Mouse (Mus musculus) Patski (cell line): Measurements from ENCODE around the gene Creld2. TPM values are rescaled to one million over a fixed set of nuclear protein-coding genes. Genes with fewer than 3 reads are reported as not detected.
"Not testable (repeated sequence)": the region's sequence is repeated elsewhere in the genome, so short reads cannot be mapped to it uniquely, and the experiment has no call there.

ENCODE experiments used
- ATAC-seq: fragments of 100-300 bp; one replicate; pipeline ENCODE4 v1.8.0; 2021
- CTCF ChIA-PET: fragments of 350-600 bp; sonication (Branson Sonifier 250); formaldehyde crosslinking; loops from one replicate; lab custom pipeline; 2022; ENCODE audit warnings: inconsistent platforms; lab: Charles Lee
- POLR2A ChIA-PET: fragments of 350-600 bp; sonication (Branson Sonifier 250); formaldehyde crosslinking; loops from one replicate; lab custom pipeline; 2022; ENCODE audit warnings: antibody characterized with exemption, inconsistent platforms; lab: Charles Lee
- DNase-seq: peaks from one replicate; pipeline ENCODE4 v3.0.0-alpha.2; 2011; ENCODE audit warnings: low read depth, low spot score
- H3K27me3 ChIP-seq: fragments of 371-371 bp; one replicate; pipeline ENCODE4 v1.5.1; 2021
- CTCF ChIP-seq: fragments of 100-300 bp; IDR thresholded peaks from one replicate; pipeline ENCODE4 v1.5.1; 2021
- in situ Hi-C: fragments of 300-500 bp; cut with MboI; formaldehyde crosslinking; loops from 3 replicates; pipeline ENCODE4 v1.11.1; 2018; ENCODE audit warnings: low pct_unique_long_range_greater_than_20kb, mixed read lengths
- polyA plus RNA-seq: library from polyadenylated mRNA; unstranded; gene quantifications from one replicate; pipeline ENCODE4 v1.2.3, GENCODE M21; 2021

Creld2 gene
- 90.6 TPM for polyA plus RNA-seq

DNA sequence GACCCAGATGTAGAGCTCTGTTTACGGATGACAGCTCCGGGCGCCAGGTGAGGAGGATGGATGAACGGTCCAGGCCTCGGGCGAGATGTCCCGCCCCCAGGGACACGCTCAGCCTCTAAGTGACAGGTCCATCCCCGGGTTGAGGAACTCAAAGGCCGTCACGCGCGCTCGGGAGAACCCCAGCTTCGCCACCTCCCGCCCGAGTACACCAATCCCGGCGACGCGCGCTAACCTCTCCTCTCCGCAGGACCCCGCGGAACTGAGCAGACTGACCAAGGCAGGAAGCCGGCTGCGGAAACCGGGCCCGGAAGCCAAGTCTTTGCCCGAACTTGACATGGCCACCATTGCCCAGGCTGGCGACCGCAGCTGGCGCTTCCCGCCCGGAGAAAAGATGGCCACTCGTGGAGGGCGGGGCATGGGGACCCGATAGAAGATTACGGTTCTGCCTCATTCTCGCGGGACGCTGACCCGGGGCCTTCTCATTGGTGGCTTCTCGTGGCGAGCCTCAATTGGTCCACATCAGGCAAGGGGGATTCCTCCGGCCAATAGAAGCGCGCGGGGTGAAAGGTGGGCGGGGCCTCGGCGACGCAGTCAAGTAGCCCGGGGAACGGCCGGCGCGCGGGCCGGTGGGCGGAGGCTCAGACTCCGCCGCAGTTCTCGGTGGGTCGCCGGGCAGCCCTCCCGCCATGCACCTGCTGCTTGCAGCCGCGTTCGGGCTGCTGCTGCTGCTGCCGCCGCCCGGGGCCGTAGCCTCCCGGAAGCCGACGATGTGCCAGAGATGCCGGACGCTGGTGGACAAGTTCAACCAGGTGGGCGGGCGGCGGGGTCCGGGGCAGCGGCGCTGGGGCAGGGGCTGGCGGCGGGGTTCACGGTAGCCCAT lies at the start of gene Creld2, which contains the start of gene Alg12:
Creld2 (plus strand) TSS at position 621 of the 880 bp plus-strand sequence.
Alg12 (minus strand) TSS at position 293 of the 880 bp plus-strand sequence.
- in situ Hi-C loops = no loop called here
- H3K27me3 ChIP-seq = no peaks in the 10 kb centered on the region
- ChIA-PET CTCF (interaction anchor here (1.4 kb wide), 3 partner anchors 9 to 102 kb away, joined by 4 read pairs; no protein-coding TSS in a partner anchor), POLR2A (interaction anchor here (0.5 to 1.4 kb wide), 5 partner anchors 47 to 359 kb away, joined by 3 to 8 read pairs (median 4); no protein-coding TSS in a partner anchor)
- ATAC-seq (peak; percentile 99), DNase-seq (peak; percentile 96)
- no peak for TF ChIP-seq CTCF

DNA sequence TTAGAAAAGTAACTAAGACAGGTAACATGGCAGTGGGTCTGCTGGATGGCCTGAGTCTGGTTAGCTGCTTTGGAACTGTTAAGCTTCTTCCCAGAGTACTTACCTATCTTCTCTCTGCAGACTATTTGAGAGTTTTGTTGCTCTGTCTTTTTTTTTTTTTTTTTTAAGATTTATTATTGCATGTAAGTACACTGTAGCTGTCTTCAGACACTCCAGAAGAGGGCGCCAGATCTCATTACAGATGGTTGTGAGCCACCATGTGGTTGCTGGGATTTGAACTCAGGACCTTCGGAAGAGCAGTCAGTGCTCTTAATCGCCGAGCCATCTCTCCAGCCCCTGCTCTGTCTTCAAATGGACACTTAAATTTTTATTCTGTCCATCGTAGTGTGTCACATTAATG lies 44.8 kb upstream of the Creld2 start:
- peak; percentile 37 for TF ChIP-seq CTCF
- ATAC-seq, DNase-seq, H3K27me3 ChIP-seq, POLR2A ChIA-PET, in situ Hi-C loops: not testable (repeated sequence)
- CTCF ChIA-PET = interaction anchor here (0.8 kb wide), 1 partner anchor 22 kb away, joined by 3 read pairs; no protein-coding TSS in a partner anchor

DNA sequence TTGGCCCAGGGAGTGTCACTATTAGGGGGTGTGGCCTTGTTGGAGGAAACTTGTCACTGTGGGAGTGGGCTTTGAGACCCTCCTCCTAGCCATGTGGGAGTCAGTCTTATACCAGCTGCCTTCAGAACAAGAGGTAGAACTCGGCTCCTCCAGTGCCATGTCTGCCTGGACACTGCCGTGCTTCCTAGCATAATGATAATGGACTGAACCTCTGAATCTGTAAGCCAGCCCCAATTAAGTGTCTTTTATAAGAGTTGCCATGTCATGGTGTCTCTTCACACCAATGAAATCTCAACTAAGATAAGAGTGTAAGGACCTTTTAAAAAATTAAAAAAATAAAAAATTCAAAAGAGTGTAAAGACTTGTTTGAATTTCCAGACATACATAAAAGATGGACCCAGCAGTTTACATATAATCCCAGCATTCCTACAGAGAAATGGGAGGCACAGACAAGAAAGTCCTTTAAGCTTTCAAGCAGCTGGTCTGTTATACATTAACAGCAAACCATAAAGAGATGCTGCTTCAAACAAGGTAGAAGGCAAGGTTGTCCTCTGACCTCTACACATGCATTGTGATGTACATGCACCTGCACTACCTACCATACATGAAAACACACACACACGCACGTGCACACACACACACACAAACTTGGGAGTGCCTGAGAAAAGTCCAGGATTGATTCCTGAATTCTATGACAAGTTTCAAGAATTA lies 27.2 kb upstream of the Creld2 start:
- no peak for TF ChIP-seq CTCF
- ChIA-PET POLR2A (no interaction called here), CTCF (no interaction called here)
- no peaks in the 10 kb centered on the region for H3K27me3 ChIP-seq
- DNase-seq = no peak
- no peak for ATAC-seq
- in situ Hi-C loops = no loop called here

DNA sequence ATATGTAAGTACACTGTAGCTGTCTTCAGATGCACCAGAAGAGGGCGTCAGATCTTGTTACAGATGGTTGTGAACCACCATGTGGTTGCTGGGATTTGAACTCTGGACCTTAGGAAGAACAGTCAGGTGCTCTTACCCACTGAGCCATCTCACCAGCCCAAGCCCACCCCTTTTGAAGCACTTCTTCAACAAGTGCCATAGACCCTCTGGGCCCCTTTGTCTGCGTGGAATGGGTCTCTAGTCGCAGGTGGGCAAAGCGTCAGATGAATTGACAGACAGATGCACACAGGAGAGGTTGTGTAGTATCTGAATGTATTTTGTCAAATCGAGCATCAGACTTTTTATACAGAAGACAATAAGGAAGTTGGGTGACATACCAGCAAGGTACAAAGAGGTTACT lies 24.7 kb upstream of the Creld2 start:
- in situ Hi-C loops, H3K27me3 ChIP-seq, DNase-seq, CTCF ChIA-PET, ATAC-seq: not testable (repeated sequence)
- POLR2A ChIA-PET = interaction anchor here (0.6 kb wide), 1 partner anchor 80 kb away, joined by 5 read pairs; no protein-coding TSS in a partner anchor

DNA sequence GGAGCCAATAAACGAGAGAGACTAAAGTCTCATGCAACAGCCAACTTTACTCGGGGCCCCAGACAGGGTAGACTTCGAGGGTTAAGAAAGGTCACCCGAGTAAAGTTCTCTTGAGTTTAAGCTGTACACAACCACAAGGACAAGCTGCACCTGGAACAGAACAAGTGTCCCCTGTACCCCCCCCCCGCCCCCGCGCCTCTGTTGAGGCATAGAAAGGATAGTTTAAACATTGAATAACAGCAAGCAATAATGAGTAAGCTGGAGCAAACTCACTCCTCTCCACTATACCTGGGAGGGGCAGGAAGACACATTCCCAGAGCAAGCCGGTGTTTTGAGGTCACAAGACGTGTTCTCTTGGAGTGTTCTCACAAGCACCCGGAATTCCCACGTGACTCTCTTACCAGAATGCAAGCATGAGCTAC lies 19.5 kb upstream of the Creld2 start:
- no peak for ATAC-seq
- CTCF ChIA-PET = interaction anchor here (1.1 kb wide), 1 partner anchor 15 kb away, joined by 4 read pairs; no protein-coding TSS in a partner anchor
- in situ Hi-C loops = no loop called here

DNA sequence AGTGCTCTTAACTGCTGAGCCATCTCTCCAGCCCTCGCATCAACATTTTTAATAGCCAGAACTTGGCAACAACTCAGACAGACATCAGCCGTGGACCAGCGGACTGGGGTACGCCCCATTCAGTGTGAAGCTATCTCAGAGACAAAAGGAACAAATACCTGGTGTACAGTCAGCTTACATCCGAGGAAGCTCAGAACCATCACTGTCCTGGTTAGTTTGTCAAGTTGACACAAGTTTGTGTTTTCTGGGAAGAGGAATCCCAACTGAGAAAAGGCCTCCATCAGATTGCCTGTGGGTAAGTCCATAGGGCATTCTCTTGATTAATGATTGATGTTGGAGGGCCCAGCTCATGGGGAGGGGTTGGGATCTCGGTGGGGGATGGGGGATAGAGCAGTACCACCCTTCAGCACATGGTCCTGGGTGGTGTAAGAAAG lies 18.5 kb upstream of the Creld2 start:
- in situ Hi-C loops = no loop called here
- no peak for DNase-seq
- POLR2A ChIA-PET = no interaction called here
- CTCF ChIA-PET = no interaction called here
- no peak for ATAC-seq
- no peaks in the 10 kb centered on the region for H3K27me3 ChIP-seq
- no peak for TF ChIP-seq CTCF

More for the DNA sequence above, 19.5 kb upstream of the Creld2 start:
- no peak for DNase-seq
- H3K27me3 ChIP-seq = no peaks in the 10 kb centered on the region
- POLR2A ChIA-PET = no interaction called here
- TF ChIP-seq CTCF = no peak

DNA sequence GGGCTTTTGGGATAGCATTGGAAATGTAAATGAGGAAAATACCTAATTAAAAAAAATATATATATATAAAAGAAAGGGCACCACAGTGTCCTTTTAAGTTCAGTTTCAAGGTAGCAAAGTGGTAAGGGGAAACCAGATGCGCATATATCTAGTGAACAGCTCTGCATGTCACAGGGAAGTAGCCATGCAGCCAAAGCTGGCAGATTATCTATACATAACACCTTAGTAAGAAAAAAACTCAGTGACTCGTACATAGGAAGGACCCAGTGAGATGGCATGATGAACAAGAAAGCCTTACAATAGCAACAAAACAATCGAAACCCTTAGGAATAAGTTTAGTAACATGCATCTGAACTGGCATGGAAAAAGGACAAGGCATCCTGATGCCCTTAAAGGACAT lies 17.5 kb upstream of the Creld2 start:
- DNase-seq (no peak), ATAC-seq (no peak)
- TF ChIP-seq CTCF = no peak
- CTCF ChIA-PET = no interaction called here
- POLR2A ChIA-PET = interaction anchor here (0.9 kb wide), 1 partner anchor 10 kb away, joined by 3 read pairs; no protein-coding TSS in a partner anchor
- no peaks in the 10 kb centered on the region for H3K27me3 ChIP-seq
- in situ Hi-C loops = no loop called here

DNA sequence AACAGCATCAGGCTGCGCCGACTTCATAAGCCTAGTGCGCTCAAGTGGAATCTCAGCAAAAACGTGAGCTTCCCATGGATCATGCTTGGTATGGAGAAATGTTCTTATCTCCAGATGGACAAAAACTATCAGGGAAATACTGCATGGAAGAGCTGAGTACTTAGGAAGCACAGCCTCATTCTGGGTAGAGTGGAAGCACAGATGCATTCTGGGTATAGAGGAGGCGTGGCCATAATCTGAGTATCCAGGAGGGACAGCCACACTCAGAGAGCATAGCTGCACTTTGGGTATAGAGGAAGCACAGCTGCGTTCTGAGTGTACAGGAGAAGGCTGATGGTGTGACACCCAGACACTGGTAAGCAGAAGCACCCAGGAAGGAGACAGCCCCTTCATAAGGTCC lies 17.1 kb upstream of the Creld2 start:
- TF ChIP-seq CTCF = no peak
- in situ Hi-C loops = no loop called here
- ChIA-PET CTCF (no interaction called here), POLR2A (interaction anchor here (0.9 kb wide), 1 partner anchor 10 kb away, joined by 3 read pairs; no protein-coding TSS in a partner anchor)
- no peaks in the 10 kb centered on the region for H3K27me3 ChIP-seq
- DNase-seq = no peak
- no peak for ATAC-seq

DNA sequence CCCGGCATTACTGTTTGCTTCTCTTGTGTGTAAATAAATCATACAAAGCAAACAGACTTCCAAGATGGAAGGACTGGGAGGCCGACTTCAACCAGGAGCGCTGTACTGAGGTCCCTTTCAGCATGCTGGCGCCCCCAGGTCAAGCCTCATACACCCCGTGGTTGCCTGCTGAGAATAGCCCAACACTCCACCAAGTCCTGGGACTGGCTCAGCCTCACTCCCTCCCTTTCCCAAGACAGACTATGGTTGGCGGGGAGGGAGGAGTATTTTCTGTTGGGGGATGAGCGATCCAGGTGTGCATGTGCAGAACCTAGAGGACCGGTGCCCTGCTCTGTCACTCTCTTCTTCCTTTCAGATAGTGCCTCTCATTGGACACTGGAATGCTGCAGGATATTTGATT lies 11.3 kb upstream of the Creld2 start:
- ATAC-seq (no peak), DNase-seq (no peak)
- in situ Hi-C loops = no loop called here
- ChIA-PET POLR2A (no interaction called here), CTCF (no interaction called here)
- TF ChIP-seq CTCF = no peak
- no peaks in the 10 kb centered on the region for H3K27me3 ChIP-seq

DNA sequence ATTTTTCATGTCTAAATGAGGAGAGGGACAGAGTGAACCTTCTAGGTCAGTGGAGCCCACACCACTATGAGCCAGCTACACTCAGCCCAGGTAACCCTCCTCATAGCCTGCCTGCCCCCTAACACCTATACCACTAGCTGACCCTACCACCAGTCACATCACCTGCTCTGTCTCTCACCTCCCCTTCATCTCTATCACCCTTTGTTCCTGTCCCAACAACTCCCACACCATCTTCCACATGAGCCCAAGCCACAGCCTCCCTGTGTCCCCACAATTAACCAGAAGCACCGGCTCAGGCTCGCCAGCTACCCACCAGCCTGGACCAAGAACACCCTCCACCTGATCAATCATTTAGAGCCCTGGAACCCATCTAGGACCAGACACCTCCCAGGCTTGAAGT lies 9.1 kb upstream of the Creld2 start:
- ATAC-seq (no peak), DNase-seq (no peak)
- ChIA-PET CTCF (interaction anchor here (1.4 kb wide), 1 partner anchor 9 kb away, joined by 4 read pairs; the partner anchor contains the start of genes Alg12 and Creld2), POLR2A (no interaction called here)
- H3K27me3 ChIP-seq = no peaks in the 10 kb centered on the region
- in situ Hi-C loops = no loop called here
- no peak for TF ChIP-seq CTCF
